Mouse (Mus musculus): ENCODE results near the gene Cntn4.

- no peak for TF ChIP-seq CTCF (IDR thresholded peaks at IDR 0.05; ENCODE audit: borderline replicate concordance, insufficient read depth, low read depth, low read length)
- TF ChIP-seq POLR2A (IDR thresholded peaks at IDR 0.05; ENCODE audit: borderline replicate concordance, insufficient read depth, low read length), result no peak
Observed at GRCm38 (mm10) chr6:106423471-106423870, 746.0 kb downstream of the Cntn4 start.

Data from cerebellum, adult 2 months (tissue).